ENCODE assay signal across 18 mouse cellular contexts in genomic region chr11:61170184-61170583, GRCm38 (mm10). TPM values are rescaled to one million over a fixed set of nuclear protein-coding genes. Genes with fewer than 3 reads are reported as not detected.
"Had no signal": no experiment of that assay in that cellular context is flagged by ENCODE, and none has a peak within 500 bp of the region (broad histone marks: within the 10 kb centered on the region; RNA-seq: fewer than 3 reads in every experiment).

No protein-coding gene starts in this region.

- H3K4me3 ChIP-seq: layer of hippocampus, adult 2 months; limb, embryonic 12.5 days; liver, embryonic 13.5 days; lung, embryonic 15.5 days; megakaryocyte, embryonic 14.5 days; midbrain, embryonic 12.5 days; stomach, embryonic 15.5 days had no signal

- ATAC-seq: liver, postnatal 0 days had no signal

- DNase-seq: kidney, postnatal 10 days; kidney, postnatal 4 days; liver; liver, embryonic 13.5 days; liver, postnatal 0 days; lung, postnatal 14 days; thymus, adult 2 months; thymus, postnatal 25 days had no signal

- H3K9ac ChIP-seq: limb, embryonic 12.5 days; liver, embryonic 13.5 days; liver, postnatal 0 days; lung, embryonic 15.5 days; midbrain, embryonic 12.5 days; stomach, embryonic 15.5 days had no signal

- H3K27me3 ChIP-seq: limb, embryonic 12.5 days; liver, embryonic 13.5 days; lung, embryonic 15.5 days; megakaryocyte, embryonic 14.5 days; midbrain, embryonic 12.5 days; stomach, embryonic 15.5 days had no signal

- H3K4me2 ChIP-seq: limb, embryonic 12.5 days; liver, embryonic 13.5 days; lung, embryonic 15.5 days; midbrain, embryonic 12.5 days; stomach, embryonic 15.5 days had no signal

- H3K9me3 ChIP-seq: limb, embryonic 12.5 days; liver, embryonic 13.5 days; lung, embryonic 15.5 days; megakaryocyte, embryonic 14.5 days; midbrain, embryonic 12.5 days; stomach, embryonic 15.5 days had no signal

- H3K27ac ChIP-seq: layer of hippocampus, adult 2 months; limb, embryonic 12.5 days; liver, embryonic 13.5 days; lung, embryonic 15.5 days; macrophage; midbrain, embryonic 12.5 days; stomach, embryonic 15.5 days had no signal

RNA-seq across cellular contexts. Expression of gene Aldh3a1, which starts 37.2 kb away (rescaled TPM):
- total RNA-seq: monocyte, adult 5-6 weeks had no signal
- polyA plus RNA-seq: kidney, embryonic 14.5 days; macrophage; midbrain, embryonic 12.5 days; neural tube, embryonic 14.5 days had no signal
